Mouse (Mus musculus) midbrain, embryonic 16.5 days (tissue): ENCODE results near the gene Dpp8. TPM values are rescaled to one million over a fixed set of nuclear protein-coding genes. Genes with fewer than 3 reads are reported as not detected.
"Not testable (repeated sequence)": the region's sequence is repeated elsewhere in the genome, so short reads cannot be mapped to it uniquely, and the experiment has no call there.

Experiments
- ATAC-seq: fragments of 200-750 bp; cut with Nextera tagmentation; 2 replicates; pipeline ENCODE4 v1.8.0; 2017; ENCODE audit warnings: moderate TSS enrichment
- H3K27ac ChIP-seq: fragments of 300-500 bp; sonication (generic); 2 replicates; pipeline ENCODE4 v1.5.1; 2014; ENCODE audit warnings: mild to moderate bottlenecking, low read length, mixed read lengths
- H3K27me3 ChIP-seq: fragments of 300-500 bp; sonication (generic); 2 replicates; pipeline ENCODE4 v1.6.1; 2014; ENCODE audit warnings: low read depth, low read length, mixed read lengths; ENCODE audit not compliant: control insufficient read depth, insufficient read depth
- H3K36me3 ChIP-seq: fragments of 300-500 bp; sonication (generic); 2 replicates; pipeline ENCODE4 v1.6.1; 2014; ENCODE audit warnings: mild to moderate bottlenecking, low read length, moderate library complexity, mixed read lengths; ENCODE audit not compliant: control insufficient read depth, insufficient read depth
- H3K4me1 ChIP-seq: fragments of 300-500 bp; sonication (generic); 2 replicates; pipeline ENCODE4 v1.6.1; 2014; ENCODE audit warnings: mild to moderate bottlenecking, low read length, mixed read lengths; ENCODE audit not compliant: control insufficient read depth, insufficient read depth
- H3K4me2 ChIP-seq: fragments of 300-500 bp; sonication (generic); 2 replicates; pipeline ENCODE4 v1.6.1; 2014; ENCODE audit warnings: mild to moderate bottlenecking, low read length, mixed read lengths
- H3K4me3 ChIP-seq: fragments of 300-500 bp; sonication (generic); 2 replicates; pipeline ENCODE4 v1.5.1; 2014; ENCODE audit warnings: low read depth, mild to moderate bottlenecking, low read length, moderate library complexity, mixed read lengths
- H3K9ac ChIP-seq: fragments of 300-500 bp; sonication (generic); 2 replicates; pipeline ENCODE4 v1.6.1; 2014; ENCODE audit warnings: low read depth, low read length, mixed read lengths
- H3K9me3 ChIP-seq: fragments of 300-500 bp; sonication (generic); replicated peaks from 2 replicates; pipeline ENCODE4 v1.6.1; 2014; ENCODE audit warnings: mild to moderate bottlenecking, low read length, mixed read lengths; ENCODE audit not compliant: control insufficient read depth, poor library complexity, severe bottlenecking
- WGBS: fragments of 180-500 bp; shearing (Covaris S2); extraction: QIAGEN DNeasy Blood & Tissue Kit; methylation state at CpG from one replicate; pipeline ENCODE4 v1.1.7; 2014; 5-methylcytosine and 5-hydroxymethylcytosine counted together
- polyA plus RNA-seq: library from polyadenylated mRNA; unstranded; fragments of >200 nt; fragmentation: Nextera tagmentation; extraction: Ambion mirVana; gene quantifications from 2 replicates; pipeline ENCODE4 v1.2.1, GENCODE M21; 2015

The Dpp8 gene
- polyA plus RNA-seq, 1 experiment from 2014 or later = 39.3 TPM

GRCm38 (mm10) chr9:65074251-65074650 lies 42.0 kb downstream of the Dpp8 start:
- H3K27me3 ChIP-seq = no peaks in the 10 kb centered on the region
- no peak overlapping the region for H3K4me3 ChIP-seq
- 90% methylated on average over 15 of the region's 15 CpGs for WGBS
- no peak for ATAC-seq
- H3K9ac ChIP-seq = no peak overlapping the region
- no peak overlapping the region for H3K27ac ChIP-seq
- H3K4me1 ChIP-seq = no peaks in the 10 kb centered on the region
- H3K4me2 ChIP-seq = no peak overlapping the region
- no peaks in the 10 kb centered on the region for H3K9me3 ChIP-seq
- peaks cover 29% of the 10 kb centered on the region for H3K36me3 ChIP-seq

GRCm38 (mm10) chr9:65074855-65075493 lies 42.8 kb downstream of the Dpp8 start:
- no peaks in the 10 kb centered on the region for H3K9me3 ChIP-seq
- no peak overlapping the region for H3K27ac ChIP-seq
- no peak overlapping the region for H3K4me2 ChIP-seq
- H3K27me3 ChIP-seq = no peaks in the 10 kb centered on the region
- ATAC-seq = no peak
- H3K4me1 ChIP-seq = no peaks in the 10 kb centered on the region
- H3K4me3 ChIP-seq = no peak overlapping the region
- peaks cover 29% of the 10 kb centered on the region for H3K36me3 ChIP-seq
- 88% methylated on average over 6 of the region's 6 CpGs for WGBS
- H3K9ac ChIP-seq = no peak overlapping the region

GRCm38 (mm10) chr9:65077536-65077935 lies 45.3 kb downstream of the Dpp8 start:
- Histone ChIP-seq H3K4me2 (no peak overlapping the region), H3K27me3 (no peaks in the 10 kb centered on the region), H3K27ac (no peak overlapping the region), H3K9me3 (no peaks in the 10 kb centered on the region), H3K4me1 (no peaks in the 10 kb centered on the region), H3K9ac (no peak overlapping the region), H3K36me3 (peaks cover 23% of the 10 kb centered on the region), H3K4me3 (no peak overlapping the region)
- ATAC-seq = no peak
- 94% methylated on average over 5 of the region's 5 CpGs for WGBS

GRCm38 (mm10) chr9:65080141-65080540 lies 47.9 kb downstream of the Dpp8 start:
- not testable (repeated sequence) for ATAC-seq, H3K4me3 ChIP-seq, H3K4me2 ChIP-seq, H3K9me3 ChIP-seq, H3K27me3 ChIP-seq, H3K9ac ChIP-seq, H3K4me1 ChIP-seq, H3K27ac ChIP-seq
- 92% methylated on average over 2 of the region's 2 CpGs for WGBS
- peaks cover 27% of the 10 kb centered on the region for H3K36me3 ChIP-seq

GRCm38 (mm10) chr9:65083075-65083765 lies 51.0 kb downstream of the Dpp8 start:
- WGBS = 94% methylated on average over 18 of the region's 18 CpGs
- Histone ChIP-seq H3K4me1 (no peaks in the 10 kb centered on the region), H3K27me3 (no peaks in the 10 kb centered on the region), H3K9ac (no peak overlapping the region), H3K36me3 (peaks cover 16% of the 10 kb centered on the region), H3K4me3 (no peak overlapping the region), H3K27ac (no peak overlapping the region), H3K4me2 (no peak overlapping the region), H3K9me3 (no peaks in the 10 kb centered on the region)
- ATAC-seq = no peak

GRCm38 (mm10) chr9:65084198-65084807 lies 52.1 kb downstream of the Dpp8 start:
- H3K4me2 ChIP-seq = no peak overlapping the region
- no peak overlapping the region for H3K9ac ChIP-seq
- H3K36me3 ChIP-seq = peaks cover 6% of the 10 kb centered on the region; the same call in 1 of the 2 replicates
- WGBS = 88% methylated on average over 7 of the region's 7 CpGs
- no peak overlapping the region for H3K27ac ChIP-seq
- H3K27me3 ChIP-seq = no peaks in the 10 kb centered on the region
- no peak overlapping the region for H3K4me3 ChIP-seq
- H3K9me3 ChIP-seq = no peaks in the 10 kb centered on the region
- ATAC-seq = no peak
- H3K4me1 ChIP-seq = no peaks in the 10 kb centered on the region

- H3K9me3 ChIP-seq = no peaks in the 10 kb centered on the region
- WGBS = 96% methylated on average over 1 of the region's 1 CpGs
- H3K4me2 ChIP-seq = no peak overlapping the region
- no peak overlapping the region for H3K9ac ChIP-seq
- no peak overlapping the region for H3K4me3 ChIP-seq
- ATAC-seq = no peak
- H3K27me3 ChIP-seq = no peaks in the 10 kb centered on the region
- no peak overlapping the region for H3K27ac ChIP-seq
- H3K36me3 ChIP-seq = peaks cover 4% of the 10 kb centered on the region; the same call in 1 of the 2 replicates
- H3K4me1 ChIP-seq = no peaks in the 10 kb centered on the region
These were observed 53.1 kb downstream of the Dpp8 start for GRCm38 (mm10) chr9:65085270-65085669.

- H3K27me3 ChIP-seq = no peaks in the 10 kb centered on the region
- ATAC-seq = no peak
- no peaks in the 10 kb centered on the region for H3K4me1 ChIP-seq
- H3K27ac ChIP-seq = no peak overlapping the region
- peaks cover 4% of the 10 kb centered on the region; the same call in 1 of the 2 replicates for H3K36me3 ChIP-seq
- no peaks in the 10 kb centered on the region for H3K9me3 ChIP-seq
- H3K9ac ChIP-seq = no peak overlapping the region
- no peak overlapping the region for H3K4me2 ChIP-seq
- H3K4me3 ChIP-seq = no peak overlapping the region
- 76% methylated on average over 1 of the region's 1 CpGs for WGBS
These were observed 54.6 kb downstream of the Dpp8 start for GRCm38 (mm10) chr9:65086801-65087200.

GRCm38 (mm10) chr9:65087490-65087889 lies 55.3 kb downstream of the Dpp8 start:
- H3K9me3 ChIP-seq = no peaks in the 10 kb centered on the region
- H3K27me3 ChIP-seq = no peaks in the 10 kb centered on the region
- no peak for ATAC-seq
- no peak overlapping the region for H3K4me2 ChIP-seq
- H3K4me3 ChIP-seq = no peak overlapping the region
- no peaks in the 10 kb centered on the region for H3K4me1 ChIP-seq
- 56% methylated on average over 5 of the region's 5 CpGs for WGBS
- H3K9ac ChIP-seq = no peak overlapping the region
- no peak overlapping the region for H3K27ac ChIP-seq
- H3K36me3 ChIP-seq = peaks cover 4% of the 10 kb centered on the region; the same call in 1 of the 2 replicates
